In the genomic region with DNA sequence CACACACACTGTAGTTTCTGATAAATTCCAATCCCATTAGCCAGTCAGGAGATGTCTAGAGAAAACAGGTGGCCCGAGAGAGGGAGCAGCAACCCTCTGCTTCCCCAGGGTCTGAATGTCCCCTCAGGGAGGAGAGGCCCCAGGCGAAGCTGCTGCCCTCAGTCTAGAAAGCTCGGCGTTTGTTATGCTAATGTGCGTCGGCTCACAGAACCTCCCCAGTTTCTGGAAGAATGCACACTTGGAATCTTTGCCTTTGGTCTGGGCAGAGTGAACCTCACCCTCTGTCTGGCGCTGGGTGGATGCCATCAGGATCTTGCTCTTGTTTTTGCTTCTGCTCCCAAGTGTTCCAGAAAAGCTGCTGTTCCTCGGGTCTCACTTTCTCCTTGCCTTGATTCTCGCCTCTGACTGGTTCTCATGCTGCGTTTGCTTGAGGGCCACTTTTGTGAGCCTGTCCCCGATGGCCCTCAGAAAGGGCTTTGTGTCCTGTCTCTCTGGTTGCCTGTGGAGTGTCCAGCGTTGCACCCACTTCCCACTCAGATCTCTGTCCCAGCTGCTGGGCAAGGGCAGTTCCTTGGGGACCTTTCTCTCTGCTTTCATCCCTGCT, we compare ENCODE assay signal across 9 mouse cellular contexts. TPM values are rescaled to one million over a fixed set of nuclear protein-coding genes. Genes with fewer than 3 reads are reported as not detected.
DNase-seq lines count a peak whose midpoint lies in the region; ATAC-seq lines count a peak whose summit lies in the region.
"Had no signal": no experiment of that assay in that cellular context is flagged by ENCODE, and none has a peak within 500 bp of the region (broad histone marks: within the 10 kb centered on the region; RNA-seq: fewer than 3 reads in every experiment).

No protein-coding gene starts in this region.

- H3K4me2 ChIP-seq in midbrain, embryonic 15.5 days, result no peak overlapping the region
- no peak overlapping the region for H3K4me2 ChIP-seq in intestine, embryonic 15.5 days (replicated peaks)
- H3K4me2 ChIP-seq: heart, embryonic 15.5 days had no signal

- no peak overlapping the region for H3K9ac ChIP-seq in midbrain, embryonic 15.5 days
- H3K9ac ChIP-seq in intestine, embryonic 15.5 days, result no peak overlapping the region
- H3K9ac ChIP-seq: heart, embryonic 15.5 days had no signal

- peaks cover 84% of the 10 kb centered on the region for H3K4me1 ChIP-seq in embryonic facial prominence, embryonic 10.5 days
- H3K4me1 ChIP-seq in midbrain, embryonic 15.5 days, result peaks cover 34% of the 10 kb centered on the region
- H3K4me1 ChIP-seq in intestine, embryonic 15.5 days (replicated peaks), result peaks cover 18% of the 10 kb centered on the region

- peaks cover 20% of the 10 kb centered on the region for H3K27me3 ChIP-seq in embryonic facial prominence, embryonic 10.5 days (replicated peaks; ENCODE audit: low read depth, poor library complexity, severe bottlenecking)
- no peaks in the 10 kb centered on the region for H3K27me3 ChIP-seq in midbrain, embryonic 15.5 days (replicated peaks)
- H3K27me3 ChIP-seq in intestine, embryonic 15.5 days (replicated peaks), result no peaks in the 10 kb centered on the region; the same call in 1 of the 2 replicates

- H3K4me3 ChIP-seq in embryonic facial prominence, embryonic 10.5 days, result peak overlapping the region; percentile 8; the same call in 1 of the 2 replicates
- H3K4me3 ChIP-seq in midbrain, embryonic 15.5 days, result no peak overlapping the region
- H3K4me3 ChIP-seq in intestine, embryonic 15.5 days (replicated peaks), result no peak overlapping the region
- H3K4me3 ChIP-seq: heart, embryonic 15.5 days had no signal

- no peaks in the 10 kb centered on the region for H3K9me3 ChIP-seq in embryonic facial prominence, embryonic 10.5 days
- no peaks in the 10 kb centered on the region for H3K9me3 ChIP-seq in midbrain, embryonic 15.5 days
- no peaks in the 10 kb centered on the region for H3K9me3 ChIP-seq in intestine, embryonic 15.5 days
- H3K9me3 ChIP-seq: heart, embryonic 15.5 days had no signal

- ATAC-seq in midbrain, embryonic 15.5 days (replicated peaks), result 0 out of 2 replicates have a peak, but pooled peaks have one; percentile 16
- no peak for ATAC-seq in granulocyte monocyte progenitor cell, adult 5-6 weeks (replicated peaks; ENCODE audit: poor library complexity, severe bottlenecking)
- no peak for ATAC-seq in intestine, embryonic 15.5 days

- peak; percentile 94 for DNase-seq in R1 (ENCODE audit: low read depth, low spot score)
- DNase-seq in embryonic facial prominence, embryonic 10.5 days (ENCODE audit: low spot score), result peak; percentile 54
- peak; percentile 78 for DNase-seq in kidney, adult 18-20 months
- no peak for DNase-seq in thymus, postnatal 10 days (ENCODE audit: low spot score in 2 of 2)
- DNase-seq in cerebellum, postnatal 36 days, result no peak

- H3K27ac ChIP-seq in embryonic facial prominence, embryonic 10.5 days (replicated peaks), result peak overlapping the region; percentile 80
- peak overlapping the region; percentile 51 for H3K27ac ChIP-seq in midbrain, embryonic 15.5 days
- no peak overlapping the region for H3K27ac ChIP-seq in intestine, embryonic 15.5 days
- H3K27ac ChIP-seq: heart, embryonic 15.5 days had no signal

- H3K36me3 ChIP-seq in embryonic facial prominence, embryonic 10.5 days (replicated peaks), result no peaks in the 10 kb centered on the region
- H3K36me3 ChIP-seq in midbrain, embryonic 15.5 days (replicated peaks), result no peaks in the 10 kb centered on the region
- no peaks in the 10 kb centered on the region for H3K36me3 ChIP-seq in intestine, embryonic 15.5 days
- H3K36me3 ChIP-seq: heart, embryonic 15.5 days had no signal

- WGBS in embryonic facial prominence, embryonic 10.5 days, result 11% methylated on average over 12 of the region's 12 CpGs
- 7% methylated on average over 12 of the region's 12 CpGs for WGBS in midbrain, embryonic 15.5 days
- WGBS in intestine, embryonic 15.5 days, result 34% methylated on average over 12 of the region's 12 CpGs

RNA-seq across cellular contexts. Expression of gene Rab11fip4, which starts 55.6 kb away (rescaled TPM):
- polyA plus RNA-seq in embryonic facial prominence, embryonic 10.5 days (2016; fragmentation: Nextera tagmentation; extraction: Ambion mirVana), result 15.8 and 16.3 TPM in 2 replicates
- 29.5 and 32.9 TPM in 2 replicates for polyA plus RNA-seq in midbrain, embryonic 15.5 days (2015; fragmentation: Nextera tagmentation; extraction: Ambion mirVana)
- 1.9 and 2.6 TPM in 2 replicates for total RNA-seq in granulocyte monocyte progenitor cell, adult 5-6 weeks (2014; fragmentation: Nextera tagmentation)
- total RNA-seq in granulocyte monocyte progenitor cell, adult 5-6 weeks (2017), result 1.9 and 4.7 TPM in 2 replicates
- polyA plus RNA-seq in intestine, embryonic 15.5 days (2015; fragmentation: Nextera tagmentation; extraction: Ambion mirVana), result 1.7 and 1.8 TPM in 2 replicates

Comparison
In these comparisons a context has a peak if more than half of its experiments do, and no peak if none do; other contexts are left out.
1. DNase-seq: peak in R1 (single experiment), embryonic facial prominence, embryonic 10.5 days (single experiment) and kidney, adult 18-20 months (single experiment); none in thymus, postnatal 10 days (0 of 2) and cerebellum, postnatal 36 days (0 of 2).